Mouse (Mus musculus) lung, embryonic 15.5 days (tissue): Measurements from ENCODE around the gene Prkch. TPM values are rescaled to one million over a fixed set of nuclear protein-coding genes. Genes with fewer than 3 reads are reported as not detected.

Experiments used
- ATAC-seq: fragments of 200-750 bp; cut with Nextera tagmentation; 2 replicates; pipeline ENCODE4 v1.8.0; 2017; ENCODE audit warnings: moderate number of reproducible peaks, borderline replicate concordance; ENCODE audit not compliant: low FRiP score, low TSS enrichment; ENCODE audit errors: extremely low read depth
- H3K27ac ChIP-seq: fragments of 300-500 bp; sonication (generic); 2 replicates; pipeline ENCODE4 v1.5.1; 2015; ENCODE audit warnings: moderate library complexity, mild to moderate bottlenecking, inconsistent platforms
- H3K27me3 ChIP-seq: fragments of 300-500 bp; sonication (generic); 2 replicates; pipeline ENCODE4 v1.6.1; 2015; ENCODE audit warnings: inconsistent platforms
- H3K36me3 ChIP-seq: fragments of 300-500 bp; sonication (generic); 2 replicates; pipeline ENCODE4 v1.6.1; 2015; ENCODE audit warnings: inconsistent platforms
- H3K4me1 ChIP-seq: fragments of 300-500 bp; sonication (generic); 2 replicates; pipeline ENCODE4 v1.6.1; 2015; ENCODE audit warnings: inconsistent platforms
- H3K4me2 ChIP-seq: fragments of 300-500 bp; sonication (generic); 2 replicates; pipeline ENCODE4 v1.6.1; 2015; ENCODE audit warnings: inconsistent platforms, mild to moderate bottlenecking, moderate library complexity
- H3K4me3 ChIP-seq: fragments of 300-500 bp; sonication (generic); 2 replicates; pipeline ENCODE4 v1.5.1; 2015; ENCODE audit warnings: mild to moderate bottlenecking, inconsistent platforms
- H3K9ac ChIP-seq: fragments of 300-500 bp; sonication (generic); 2 replicates; pipeline ENCODE4 v1.6.1; 2015; ENCODE audit warnings: inconsistent platforms
- H3K9me3 ChIP-seq: fragments of 300-500 bp; sonication (generic); 2 replicates; pipeline ENCODE4 v1.6.1; 2016; ENCODE audit warnings: inconsistent platforms
- WGBS: fragments of 180-500 bp; shearing (Covaris S2); methylation state at CpG from one replicate; pipeline ENCODE4 v1.1.7; 2015; 5-methylcytosine and 5-hydroxymethylcytosine counted together
- polyA plus RNA-seq: library from polyadenylated mRNA; unstranded; fragments of >200 nt; fragmentation: Nextera tagmentation; extraction: Ambion mirVana; gene quantifications from 2 replicates; pipeline ENCODE4 v1.2.1, GENCODE M21; 2015

Prkch gene
- polyA plus RNA-seq, 1 experiment from 2014 or later: 16.4 TPM

DNA sequence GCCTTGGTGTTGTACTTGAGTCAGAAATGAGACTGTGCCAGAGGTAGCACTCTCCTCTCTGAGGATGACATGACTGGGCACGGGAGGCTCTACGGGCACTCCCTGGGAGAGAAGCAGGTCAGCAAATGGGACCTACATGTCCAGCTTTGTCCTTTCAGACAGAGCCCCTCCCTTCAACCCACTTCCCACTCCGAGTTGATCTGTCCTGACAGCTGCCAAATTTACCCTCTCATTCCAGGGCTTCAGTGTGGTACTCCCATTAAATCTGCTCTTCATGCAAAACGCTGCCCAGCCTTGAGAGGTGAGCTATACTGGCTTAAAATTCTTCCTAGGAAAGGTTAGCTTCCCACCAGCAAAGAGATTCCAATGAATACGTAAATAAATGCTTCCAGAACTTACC, 215.1 kb downstream of the Prkch start:
- no peak for ATAC-seq
- no peak overlapping the region for H3K9ac ChIP-seq

DNA sequence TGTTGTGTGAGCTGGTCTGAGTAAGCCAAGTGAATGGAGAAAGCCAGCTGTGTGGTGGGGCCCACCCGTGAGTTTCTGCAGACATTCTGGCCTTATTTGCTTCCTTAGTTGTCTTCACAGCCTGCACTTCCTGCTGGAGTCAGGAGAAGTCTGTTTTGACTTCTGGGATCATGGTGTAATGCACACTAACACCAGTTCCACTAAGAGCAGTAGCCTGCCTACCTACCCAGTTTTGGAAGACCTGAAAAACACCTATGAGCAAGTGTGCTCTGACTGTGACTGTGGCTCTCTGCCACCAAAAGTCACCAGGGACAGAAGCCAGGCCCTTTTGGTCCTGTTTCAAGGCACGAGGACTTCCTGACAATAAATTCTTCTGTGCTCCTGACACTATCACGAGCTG, 216.3 kb downstream of the Prkch start:
- Histone ChIP-seq H3K27me3 (no peaks in the 10 kb centered on the region), H3K4me1 (0 out of 2 replicates have a peak, but pooled peaks cover 6% of the 10 kb centered on the region), H3K36me3 (no peaks in the 10 kb centered on the region), H3K9ac (no peak overlapping the region), H3K4me2 (no peak overlapping the region), H3K27ac (no peak overlapping the region), H3K4me3 (no peak overlapping the region), H3K9me3 (no peaks in the 10 kb centered on the region)
- ATAC-seq: no peak
- WGBS: 18% methylated on average over 3 of the region's 3 CpGs

More for the DNA sequence above, 215.1 kb downstream of the Prkch start:
- peaks cover 9% of the 10 kb centered on the region for H3K4me1 ChIP-seq
- H3K36me3 ChIP-seq: no peaks in the 10 kb centered on the region
- no peak overlapping the region for H3K4me3 ChIP-seq
- no peaks in the 10 kb centered on the region for H3K9me3 ChIP-seq
- H3K27ac ChIP-seq: no peak overlapping the region
- 74% methylated on average over 5 of the region's 5 CpGs for WGBS
- H3K4me2 ChIP-seq: no peak overlapping the region
- no peaks in the 10 kb centered on the region for H3K27me3 ChIP-seq

DNA sequence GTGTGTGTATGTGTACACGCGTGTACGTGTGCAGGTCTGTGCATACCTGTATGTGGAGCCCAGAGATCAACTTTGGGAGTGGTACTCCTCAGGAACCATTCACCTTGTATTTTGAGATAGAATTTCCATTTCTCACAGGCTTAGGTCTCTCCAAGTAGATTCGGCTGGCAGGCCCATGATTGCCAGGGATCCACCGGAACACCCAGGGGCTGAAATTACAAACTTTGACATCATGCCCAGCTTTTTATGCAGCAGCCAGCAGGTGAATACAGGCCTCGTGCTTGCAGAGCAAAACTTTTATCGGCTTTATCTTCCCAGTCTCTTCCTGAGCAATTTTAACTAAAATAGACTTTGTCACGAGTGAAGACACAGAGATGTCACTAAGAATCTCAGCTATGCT, 217.2 kb downstream of the Prkch start:
- H3K36me3 ChIP-seq: no peaks in the 10 kb centered on the region
- no peak overlapping the region for H3K27ac ChIP-seq

DNA sequence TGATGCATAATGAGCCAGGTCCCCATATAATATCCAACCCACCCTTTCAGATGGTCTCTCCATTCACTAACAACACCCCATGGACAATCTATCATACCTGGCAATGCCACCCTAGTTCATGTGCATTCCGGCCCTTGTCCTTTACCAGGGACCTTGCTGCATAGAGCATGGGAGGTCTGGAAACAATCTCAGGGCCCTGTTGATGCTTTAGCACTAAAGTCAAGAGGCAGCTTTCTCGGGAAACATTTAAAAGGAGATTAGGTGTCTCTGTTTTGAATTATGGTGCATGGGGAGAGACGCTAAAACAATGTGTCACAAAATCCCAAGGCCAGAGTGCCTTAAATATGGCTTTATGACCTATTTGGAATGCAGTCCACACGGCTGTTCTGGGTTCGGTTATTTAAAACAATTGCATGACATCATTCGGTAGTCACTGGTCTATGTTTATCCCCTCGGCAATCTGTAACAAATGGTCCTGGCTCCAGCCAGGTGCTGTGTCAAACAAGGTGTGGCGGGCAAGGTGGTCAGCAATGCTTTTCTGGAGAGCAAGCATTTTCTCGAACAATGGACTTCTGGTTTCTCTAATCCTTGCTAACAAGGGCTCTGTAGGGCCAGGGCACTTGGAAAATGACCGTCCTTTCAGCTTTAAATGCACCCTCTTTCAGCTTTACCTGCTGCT, 217.9 kb downstream of the Prkch start:
- Histone ChIP-seq H3K9me3 (no peaks in the 10 kb centered on the region), H3K36me3 (no peaks in the 10 kb centered on the region), H3K9ac (no peak overlapping the region), H3K27me3 (no peaks in the 10 kb centered on the region), H3K4me1 (0 out of 2 replicates have a peak, but pooled peaks cover 6% of the 10 kb centered on the region), H3K4me2 (no peak overlapping the region), H3K4me3 (no peak overlapping the region), H3K27ac (no peak overlapping the region)
- 63% methylated on average over 10 of the region's 10 CpGs for WGBS
- ATAC-seq: no peak

More for the DNA sequence above, 217.2 kb downstream of the Prkch start:
- WGBS: 81% methylated on average over 8 of the region's 8 CpGs
- no peaks in the 10 kb centered on the region for H3K27me3 ChIP-seq
- no peak for ATAC-seq
- H3K9ac ChIP-seq: no peak overlapping the region
- no peaks in the 10 kb centered on the region for H3K9me3 ChIP-seq
- no peak overlapping the region for H3K4me2 ChIP-seq
- H3K4me3 ChIP-seq: no peak overlapping the region
- 0 out of 2 replicates have a peak, but pooled peaks cover 6% of the 10 kb centered on the region for H3K4me1 ChIP-seq

DNA sequence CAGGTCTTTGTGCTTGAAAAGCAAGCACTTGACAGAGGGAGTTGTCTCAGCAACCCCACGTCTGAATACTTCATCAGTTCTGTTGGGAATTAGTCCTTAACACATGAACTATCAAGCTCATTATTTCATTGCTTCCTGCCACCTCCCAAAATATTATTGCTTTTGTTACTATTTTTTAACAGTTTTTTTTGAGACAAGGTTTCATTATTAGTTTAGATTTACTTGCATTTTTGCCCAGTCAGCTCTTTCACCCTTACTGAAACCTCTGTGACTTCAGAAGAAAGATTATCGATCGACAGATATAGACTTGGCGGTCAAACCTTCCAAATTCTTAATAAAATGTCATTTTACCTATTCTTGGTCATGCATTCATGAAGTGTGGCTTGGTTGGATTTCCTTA, 219.3 kb downstream of the Prkch start:
- Histone ChIP-seq H3K27me3 (no peaks in the 10 kb centered on the region), H3K9me3 (no peaks in the 10 kb centered on the region), H3K4me2 (no peak overlapping the region), H3K4me1 (0 out of 2 replicates have a peak, but pooled peaks cover 6% of the 10 kb centered on the region), H3K4me3 (no peak overlapping the region), H3K27ac (no peak overlapping the region), H3K9ac (no peak overlapping the region), H3K36me3 (no peaks in the 10 kb centered on the region)
- 89% methylated on average over 4 of the region's 4 CpGs for WGBS
- no peak for ATAC-seq

DNA sequence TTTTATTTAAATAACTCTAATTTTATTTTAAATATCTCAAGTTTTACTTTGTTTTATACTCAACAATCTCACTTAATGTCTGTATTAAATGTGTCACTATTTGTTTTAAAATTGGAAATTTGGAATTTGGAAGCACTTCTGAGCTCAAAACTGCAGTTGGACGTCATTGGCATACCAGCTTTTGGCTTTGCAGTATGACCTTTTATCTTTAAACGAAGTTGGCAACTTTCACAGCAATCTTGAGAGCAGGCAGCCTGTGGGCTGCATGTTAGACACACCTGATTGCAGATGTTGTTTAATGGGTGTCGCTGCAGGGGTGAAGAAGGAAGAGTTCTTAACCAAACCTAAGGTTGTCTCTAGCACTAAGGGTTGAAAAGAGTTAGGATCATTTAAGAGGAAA, 220.9 kb downstream of the Prkch start:
- ATAC-seq: no peak
- H3K36me3 ChIP-seq: no peaks in the 10 kb centered on the region
- no peak overlapping the region for H3K4me3 ChIP-seq
- no peak overlapping the region for H3K4me2 ChIP-seq
- H3K27ac ChIP-seq: no peak overlapping the region
- 54% methylated on average over 3 of the region's 3 CpGs for WGBS
- H3K9me3 ChIP-seq: no peaks in the 10 kb centered on the region
- H3K9ac ChIP-seq: no peak overlapping the region
- H3K4me1 ChIP-seq: peaks cover 18% of the 10 kb centered on the region
- no peaks in the 10 kb centered on the region for H3K27me3 ChIP-seq

DNA sequence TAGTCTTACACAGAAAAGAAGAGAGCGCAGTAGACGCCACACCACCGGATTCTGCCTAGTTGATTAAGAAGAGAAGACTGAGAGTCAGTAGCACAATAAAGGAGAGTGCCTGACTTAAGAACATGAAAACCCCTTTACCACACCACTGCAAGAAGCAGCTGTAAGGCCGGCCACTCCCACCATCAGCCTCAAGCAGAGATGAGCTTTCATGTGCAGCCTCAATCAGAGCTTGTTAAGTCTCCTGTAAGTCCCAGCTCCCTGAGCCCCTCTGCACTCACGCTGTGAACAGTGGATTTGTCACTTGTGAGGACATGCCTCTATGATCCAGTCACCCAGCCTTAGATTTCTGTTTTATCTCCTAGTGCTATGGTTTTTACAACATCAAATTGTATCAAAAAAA, 221.4 kb downstream of the Prkch start:
- Histone ChIP-seq H3K9me3 (no peaks in the 10 kb centered on the region), H3K4me3 (no peak overlapping the region), H3K27me3 (no peaks in the 10 kb centered on the region), H3K27ac (no peak overlapping the region), H3K36me3 (no peaks in the 10 kb centered on the region), H3K4me2 (no peak overlapping the region), H3K4me1 (peaks cover 19% of the 10 kb centered on the region), H3K9ac (no peak overlapping the region)
- WGBS: 65% methylated on average over 5 of the region's 5 CpGs
- no peak for ATAC-seq

DNA sequence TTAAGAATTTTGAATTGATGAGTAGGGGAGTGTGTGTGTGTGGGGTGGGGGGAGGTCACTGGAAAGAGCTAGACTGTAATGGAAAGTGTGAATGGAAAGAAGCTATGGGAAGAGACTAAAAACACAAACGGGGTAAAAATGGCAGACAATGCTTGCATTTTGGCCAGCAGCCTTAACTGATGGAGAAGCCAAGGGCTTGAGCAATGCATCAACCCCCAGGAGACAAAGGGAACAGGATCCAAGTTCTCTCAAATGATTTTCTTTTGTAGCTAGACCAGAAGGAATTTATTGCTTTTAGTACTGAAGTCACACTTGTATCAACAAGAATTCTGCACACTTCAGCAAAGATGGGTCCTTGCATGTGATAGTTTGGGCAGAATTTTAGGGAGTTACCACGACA, 222.6 kb downstream of the Prkch start:
- Histone ChIP-seq H3K4me2 (no peak overlapping the region), H3K27ac (no peak overlapping the region), H3K4me1 (peaks cover 27% of the 10 kb centered on the region), H3K27me3 (no peaks in the 10 kb centered on the region), H3K4me3 (no peak overlapping the region), H3K9me3 (no peaks in the 10 kb centered on the region), H3K9ac (no peak overlapping the region), H3K36me3 (no peaks in the 10 kb centered on the region)
- WGBS: 63% methylated on average over 2 of the region's 2 CpGs
- ATAC-seq: no peak

DNA sequence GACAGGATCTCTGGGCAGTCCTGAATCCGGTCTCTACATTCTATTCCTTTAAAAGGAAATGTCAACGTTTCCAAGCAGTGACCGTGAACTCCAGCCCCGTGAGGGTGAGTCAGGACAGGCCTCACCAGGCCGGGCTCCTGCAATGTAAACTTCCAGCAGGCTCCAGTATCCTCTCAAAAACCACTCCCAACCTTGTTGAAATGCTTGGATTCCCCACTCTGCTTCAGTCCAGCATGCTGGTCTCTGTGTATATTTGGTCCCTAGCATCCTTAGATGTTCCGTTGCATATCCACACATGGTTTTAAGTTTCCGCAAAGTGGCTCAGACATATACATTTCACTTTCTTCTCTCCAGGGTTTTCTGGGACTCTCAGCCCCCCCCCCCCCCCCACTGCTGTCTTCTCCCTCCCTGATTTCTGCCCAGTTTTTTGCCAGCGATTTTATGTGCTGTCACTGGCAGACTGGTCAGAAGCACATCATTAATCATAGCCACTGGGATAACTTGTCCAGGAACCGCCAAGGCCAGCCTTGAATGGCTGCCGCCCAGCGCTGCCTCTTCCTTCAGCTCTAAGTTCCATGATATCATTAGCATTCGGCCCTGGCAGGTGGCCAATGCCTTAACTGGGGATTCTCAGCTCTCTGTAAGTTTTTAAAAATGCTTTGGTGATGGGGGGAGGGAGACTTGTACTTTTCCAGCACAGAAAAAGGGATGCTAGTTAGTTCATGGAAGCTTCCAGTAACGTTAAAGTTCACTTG, 225.6 kb downstream of the Prkch start:
- ATAC-seq: peak; percentile 91; the same call in 1 of the 2 replicates
- no peaks in the 10 kb centered on the region for H3K9me3 ChIP-seq
- no peak overlapping the region for H3K4me3 ChIP-seq
- peak overlapping the region; percentile 79 for H3K27ac ChIP-seq
- H3K27me3 ChIP-seq: no peaks in the 10 kb centered on the region
- peak overlapping the region; percentile 28 for H3K4me2 ChIP-seq
- H3K4me1 ChIP-seq: peaks cover 37% of the 10 kb centered on the region
- H3K36me3 ChIP-seq: no peaks in the 10 kb centered on the region
- WGBS: 11% methylated on average over 13 of the region's 13 CpGs
- no peak overlapping the region for H3K9ac ChIP-seq

DNA sequence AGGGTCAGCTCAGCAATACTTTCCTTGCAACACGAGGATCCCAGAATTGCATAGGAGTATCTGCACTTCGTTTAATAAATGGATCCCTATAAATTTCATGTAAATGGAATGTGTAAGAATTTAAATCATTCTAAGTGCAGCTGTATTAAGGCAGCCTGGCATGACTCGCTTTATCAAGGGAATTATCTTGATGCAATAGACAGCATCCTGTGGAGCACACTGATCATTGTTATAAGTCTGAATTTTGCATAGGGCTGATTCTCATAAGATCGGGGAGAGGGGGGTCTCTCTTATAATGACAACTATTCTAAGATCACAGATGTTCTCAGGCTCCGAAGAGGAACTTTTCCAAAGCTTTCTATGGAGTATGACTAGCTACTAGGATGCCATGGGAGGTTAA, 226.3 kb downstream of the Prkch start:
- Histone ChIP-seq H3K4me3 (no peak overlapping the region), H3K4me1 (peaks cover 37% of the 10 kb centered on the region), H3K27ac (peak overlapping the region; percentile 37), H3K27me3 (no peaks in the 10 kb centered on the region), H3K9ac (no peak overlapping the region), H3K36me3 (no peaks in the 10 kb centered on the region), H3K4me2 (no peak overlapping the region), H3K9me3 (no peaks in the 10 kb centered on the region)
- ATAC-seq: no peak
- WGBS: 52% methylated on average over 5 of the region's 5 CpGs

DNA sequence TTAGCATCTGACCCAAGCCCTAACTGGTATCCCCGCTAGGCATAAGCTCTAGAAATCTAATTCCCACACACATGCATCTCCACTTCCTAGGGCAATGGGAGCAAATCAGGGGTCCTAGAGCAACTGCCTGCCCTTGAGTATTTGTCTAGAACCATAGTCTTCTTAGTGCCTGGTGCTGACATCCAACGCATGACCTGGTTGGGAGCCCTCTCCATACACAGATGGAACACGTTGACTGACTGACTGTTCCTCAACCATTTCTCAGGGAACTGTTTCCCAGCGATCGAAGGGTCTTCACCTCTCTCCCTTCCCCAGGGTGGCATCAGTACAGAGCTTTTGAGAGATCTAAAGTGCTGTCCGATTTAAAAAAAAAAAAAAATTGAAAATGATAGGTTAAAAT, 227.6 kb downstream of the Prkch start:
- Histone ChIP-seq H3K9me3 (no peaks in the 10 kb centered on the region), H3K4me1 (peaks cover 37% of the 10 kb centered on the region), H3K4me3 (no peak overlapping the region), H3K27ac (peak overlapping the region; percentile 1; the same call in 1 of the 2 replicates), H3K4me2 (no peak overlapping the region), H3K9ac (no peak overlapping the region), H3K36me3 (no peaks in the 10 kb centered on the region), H3K27me3 (no peaks in the 10 kb centered on the region)
- WGBS: 59% methylated on average over 6 of the region's 6 CpGs
- no peak for ATAC-seq
